Mouse (Mus musculus): ENCODE results near the gene Gm21970. TPM values are rescaled to one million over a fixed set of nuclear protein-coding genes. Genes with fewer than 3 reads are reported as not detected.

The Gm21970 gene
- polyA plus RNA-seq, 1 experiment = not detected

DNA sequence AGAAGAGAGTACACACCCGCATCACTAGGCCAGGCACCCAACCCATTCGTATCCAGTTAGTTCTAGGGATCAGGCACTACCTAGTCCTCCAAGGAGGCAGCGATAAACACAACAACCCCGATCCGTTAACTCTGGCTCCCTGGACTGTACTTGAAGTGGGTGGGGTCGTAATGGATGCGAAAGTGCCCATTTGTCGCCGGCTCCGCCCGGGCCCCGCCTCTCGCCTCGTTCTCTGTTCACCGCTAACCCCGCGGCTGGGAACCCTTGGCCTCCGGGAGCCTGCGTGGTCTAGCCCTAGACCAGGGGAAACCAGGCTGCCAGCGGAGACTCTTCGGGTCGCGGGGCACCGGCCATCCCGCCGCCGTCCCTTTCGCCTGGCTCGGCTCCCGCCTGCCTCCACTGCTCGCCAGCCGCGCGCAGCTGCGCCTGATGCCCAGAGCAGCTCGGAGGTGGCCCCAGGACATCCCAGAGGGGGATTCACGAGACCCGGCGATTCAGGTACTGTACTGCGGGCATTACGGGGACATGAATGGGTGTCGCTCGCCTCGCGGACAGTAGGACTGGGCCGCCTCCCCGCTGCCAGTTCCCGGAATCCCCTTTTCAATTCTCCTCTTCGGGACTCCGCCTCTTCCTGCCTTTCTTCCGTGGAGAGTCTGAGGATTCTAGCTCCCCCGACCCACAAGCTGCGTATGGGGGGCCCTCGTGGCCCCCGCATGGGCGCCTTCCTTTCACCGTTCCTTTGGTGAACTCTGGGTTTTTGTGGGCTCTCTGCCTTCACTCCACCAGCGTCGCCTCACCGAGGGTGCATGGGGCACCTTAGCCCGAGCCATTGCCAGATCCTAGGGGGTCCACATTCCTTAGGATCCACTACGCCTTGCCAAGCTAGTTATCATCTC lies 18.7 kb upstream of the Gm21970 start, which contains the start of gene Ifnar2:
Ifnar2 (plus strand) TSS at position 207 of the 896 bp plus-strand sequence.
- H3K27me3 ChIP-seq (ENCODE audit: control insufficient read depth, insufficient read depth, low read length) = peaks cover 2% of the 10 kb centered on the region; the same call in 1 of the 2 replicates
- no peak for TF ChIP-seq CTCF (IDR thresholded peaks at IDR 0.05; ENCODE audit: control insufficient read depth, insufficient read depth, insufficient replicate concordance, low read depth, low read length)
- 0 out of 2 replicates have a peak, but pooled peaks have one; percentile 14 for TF ChIP-seq POLR2A (IDR thresholded peaks at IDR 0.05; ENCODE audit: control insufficient read depth, low read depth, low read length)
- peaks cover 5% of the 10 kb centered on the region for H3K4me1 ChIP-seq (ENCODE audit: control insufficient read depth, insufficient read depth, low read length)
- H3K36me3 ChIP-seq (ENCODE audit: control insufficient read depth, insufficient read depth, low read length) = no peaks in the 10 kb centered on the region
- H3K27ac ChIP-seq (ENCODE audit: control insufficient read depth, insufficient read depth, low read depth, low read length) = peak within 1 kb of the TSS; percentile 80
- peak within 1 kb of the TSS; percentile 84 for H3K4me3 ChIP-seq (ENCODE audit: control insufficient read depth, low read depth, low read length)

DNA sequence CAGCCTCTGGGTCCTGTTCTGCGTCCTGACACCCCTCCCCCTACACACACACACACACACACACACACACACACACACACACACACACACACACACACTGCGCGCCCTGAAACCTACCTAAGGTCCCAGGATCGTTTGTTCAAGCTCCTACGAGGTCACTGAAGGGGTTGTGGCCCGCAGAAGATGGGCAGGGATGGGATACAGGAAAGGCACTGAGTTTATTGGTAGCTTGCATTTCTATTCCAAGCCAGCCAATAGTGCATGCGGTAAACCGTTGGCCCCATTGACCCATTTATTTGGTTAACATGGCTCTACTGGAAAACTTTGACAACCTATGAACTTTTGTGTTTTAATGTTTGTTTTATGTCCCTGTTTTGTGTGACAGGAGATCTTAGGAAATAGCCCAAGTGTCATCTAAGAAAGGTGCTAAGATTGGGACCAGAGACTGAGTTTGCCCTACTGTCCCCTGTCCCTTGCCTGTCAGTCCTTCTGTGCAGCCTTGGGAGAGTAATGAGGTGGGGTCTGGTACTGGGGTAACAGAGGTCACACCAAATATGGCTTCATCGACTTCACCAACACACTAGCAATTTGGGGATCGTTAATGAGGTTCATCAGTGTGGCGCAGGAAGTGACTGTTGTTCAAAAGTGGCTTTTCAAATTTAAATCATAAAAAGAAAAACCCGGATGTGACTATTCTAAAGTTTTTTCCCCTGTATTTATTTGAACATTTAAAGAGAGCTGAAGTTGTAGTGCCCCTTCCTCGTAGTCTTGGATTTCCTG lies 17.9 kb upstream of the Gm21970 start:
- Histone ChIP-seq H3K4me1 (ENCODE audit: control insufficient read depth, insufficient read depth, low read length) (peaks cover 5% of the 10 kb centered on the region), H3K27ac (ENCODE audit: control insufficient read depth, insufficient read depth, low read depth, low read length) (peak overlapping the region; percentile 37; the same call in 1 of the 2 replicates), H3K4me3 (ENCODE audit: control insufficient read depth, low read depth, low read length) (peak overlapping the region; percentile 84), H3K36me3 (ENCODE audit: control insufficient read depth, insufficient read depth, low read length) (no peaks in the 10 kb centered on the region), H3K27me3 (ENCODE audit: control insufficient read depth, insufficient read depth, low read length) (peaks cover 2% of the 10 kb centered on the region; the same call in 1 of the 2 replicates)
- no peak for TF ChIP-seq POLR2A (IDR thresholded peaks at IDR 0.05; ENCODE audit: control insufficient read depth, low read depth, low read length)
- TF ChIP-seq CTCF (IDR thresholded peaks at IDR 0.05; ENCODE audit: control insufficient read depth, insufficient read depth, insufficient replicate concordance, low read depth, low read length) = no peak

DNA sequence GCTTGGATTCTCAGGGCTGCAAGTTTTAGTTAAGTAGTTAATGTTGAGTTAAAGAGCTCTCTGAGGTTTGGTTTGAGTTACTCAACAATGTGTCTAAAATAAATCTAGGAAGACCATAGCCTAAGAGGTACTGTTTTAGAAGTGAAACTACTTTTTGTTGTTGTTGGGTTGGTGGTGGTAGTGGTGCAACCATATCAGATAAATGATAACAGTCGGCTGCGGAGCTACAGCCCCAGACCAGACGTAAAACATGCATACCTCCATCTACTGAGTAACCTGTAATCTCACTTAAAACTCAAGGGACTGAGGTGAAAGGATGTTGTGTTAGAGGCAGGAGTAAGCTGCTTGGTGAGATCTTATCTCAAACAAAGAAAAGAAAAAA lies 17.3 kb upstream of the Gm21970 start:
- H3K36me3 ChIP-seq (ENCODE audit: control insufficient read depth, insufficient read depth, low read length) = no peaks in the 10 kb centered on the region
- no peak overlapping the region for H3K27ac ChIP-seq (ENCODE audit: control insufficient read depth, insufficient read depth, low read depth, low read length)
- H3K4me3 ChIP-seq (ENCODE audit: control insufficient read depth, low read depth, low read length) = no peak overlapping the region
- H3K4me1 ChIP-seq (ENCODE audit: control insufficient read depth, insufficient read depth, low read length) = peaks cover 5% of the 10 kb centered on the region
- no peak for TF ChIP-seq CTCF (IDR thresholded peaks at IDR 0.05; ENCODE audit: control insufficient read depth, insufficient read depth, insufficient replicate concordance, low read depth, low read length)
- TF ChIP-seq POLR2A (IDR thresholded peaks at IDR 0.05; ENCODE audit: control insufficient read depth, low read depth, low read length) = no peak
- H3K27me3 ChIP-seq (ENCODE audit: control insufficient read depth, insufficient read depth, low read length) = peaks cover 2% of the 10 kb centered on the region; the same call in 1 of the 2 replicates

DNA sequence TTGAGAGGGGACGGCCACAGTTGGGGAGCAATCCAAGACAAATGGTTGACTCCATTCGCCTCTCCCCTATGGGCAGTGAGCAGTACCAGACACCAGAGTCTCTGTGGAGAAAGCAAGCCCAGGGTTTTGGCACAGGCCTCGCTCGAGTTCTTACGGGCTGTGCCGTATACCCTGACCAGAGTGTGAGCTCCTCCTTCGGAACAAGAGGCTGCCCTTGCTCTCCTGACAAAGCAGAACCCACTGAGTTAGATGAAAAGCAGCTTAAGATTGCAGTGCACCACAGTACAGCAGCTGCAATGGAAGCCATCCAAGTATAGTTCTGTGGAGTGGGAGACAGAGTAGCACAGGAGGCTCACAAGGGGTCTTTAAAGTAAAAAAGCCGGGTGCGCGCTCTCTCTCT lies 14.8 kb upstream of the Gm21970 start:
- no peak for TF ChIP-seq CTCF (IDR thresholded peaks at IDR 0.05; ENCODE audit: control insufficient read depth, insufficient read depth, insufficient replicate concordance, low read depth, low read length)
- no peak for TF ChIP-seq POLR2A (IDR thresholded peaks at IDR 0.05; ENCODE audit: control insufficient read depth, low read depth, low read length)
- Histone ChIP-seq H3K36me3 (ENCODE audit: control insufficient read depth, insufficient read depth, low read length) (no peaks in the 10 kb centered on the region), H3K4me3 (ENCODE audit: control insufficient read depth, low read depth, low read length) (no peak overlapping the region), H3K4me1 (ENCODE audit: control insufficient read depth, insufficient read depth, low read length) (peaks cover 5% of the 10 kb centered on the region), H3K27ac (ENCODE audit: control insufficient read depth, insufficient read depth, low read depth, low read length) (no peak overlapping the region), H3K27me3 (ENCODE audit: control insufficient read depth, insufficient read depth, low read length) (peaks cover 2% of the 10 kb centered on the region; the same call in 1 of the 2 replicates)

DNA sequence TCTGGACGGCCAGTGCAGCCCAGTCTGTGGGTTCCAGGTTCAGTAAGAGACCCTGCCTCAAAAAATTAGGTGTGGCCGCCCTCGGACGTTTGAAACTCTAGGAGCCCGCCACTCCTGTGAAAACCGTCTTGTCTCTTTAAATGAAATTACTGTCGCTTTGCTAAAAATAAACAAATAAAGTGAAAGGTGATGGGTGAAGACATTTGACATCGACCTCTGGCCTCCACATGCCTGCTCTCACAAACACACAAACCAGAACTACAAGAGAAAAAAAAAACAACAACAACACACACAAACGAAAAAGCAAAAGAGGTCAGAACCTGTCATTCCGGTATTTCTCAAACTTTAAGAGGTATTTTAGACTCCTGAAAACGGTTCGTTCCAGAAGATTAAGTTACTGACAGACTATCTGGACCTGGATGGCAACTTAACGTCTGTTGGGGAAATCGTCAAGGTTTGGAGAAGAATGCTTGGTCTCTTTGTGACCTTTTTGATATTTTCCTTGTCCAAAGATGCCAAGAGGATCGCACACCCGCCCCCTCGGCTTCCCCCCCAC lies 13.0 kb upstream of the Gm21970 start:
- H3K4me3 ChIP-seq (ENCODE audit: control insufficient read depth, low read depth, low read length) = no peak overlapping the region
- TF ChIP-seq POLR2A (IDR thresholded peaks at IDR 0.05; ENCODE audit: control insufficient read depth, low read depth, low read length) (no peak), CTCF (IDR thresholded peaks at IDR 0.05; ENCODE audit: control insufficient read depth, insufficient read depth, insufficient replicate concordance, low read depth, low read length) (no peak)
- no peaks in the 10 kb centered on the region for H3K27me3 ChIP-seq (ENCODE audit: control insufficient read depth, insufficient read depth, low read length)
- no peaks in the 10 kb centered on the region for H3K36me3 ChIP-seq (ENCODE audit: control insufficient read depth, insufficient read depth, low read length)
- no peaks in the 10 kb centered on the region for H3K4me1 ChIP-seq (ENCODE audit: control insufficient read depth, insufficient read depth, low read length)
- no peak overlapping the region for H3K27ac ChIP-seq (ENCODE audit: control insufficient read depth, insufficient read depth, low read depth, low read length)

DNA sequence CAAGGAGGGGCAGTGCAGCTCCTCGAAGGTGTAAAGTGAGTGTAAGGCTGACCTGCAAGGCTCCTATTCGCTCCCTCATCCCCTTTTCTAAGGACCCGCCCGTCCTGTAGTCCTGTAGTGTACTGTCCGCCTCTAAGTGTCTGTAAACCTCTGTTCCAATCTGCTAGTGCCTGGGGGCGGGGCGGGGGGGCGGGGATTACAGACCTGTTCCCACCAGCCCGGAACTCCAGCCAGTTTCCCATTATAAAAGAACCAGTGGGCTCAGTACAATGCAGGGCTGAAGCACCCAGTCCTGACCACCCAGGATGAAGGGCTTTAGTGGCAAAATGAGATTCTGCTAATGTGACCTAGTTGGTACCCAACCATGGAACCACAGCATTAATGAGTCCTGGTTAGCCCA lies 12.5 kb upstream of the Gm21970 start:
- Histone ChIP-seq H3K36me3 (ENCODE audit: control insufficient read depth, insufficient read depth, low read length) (no peaks in the 10 kb centered on the region), H3K4me1 (ENCODE audit: control insufficient read depth, insufficient read depth, low read length) (no peaks in the 10 kb centered on the region), H3K27me3 (ENCODE audit: control insufficient read depth, insufficient read depth, low read length) (no peaks in the 10 kb centered on the region), H3K27ac (ENCODE audit: control insufficient read depth, insufficient read depth, low read depth, low read length) (no peak overlapping the region), H3K4me3 (ENCODE audit: control insufficient read depth, low read depth, low read length) (no peak overlapping the region)
- no peak for TF ChIP-seq POLR2A (IDR thresholded peaks at IDR 0.05; ENCODE audit: control insufficient read depth, low read depth, low read length)
- no peak for TF ChIP-seq CTCF (IDR thresholded peaks at IDR 0.05; ENCODE audit: control insufficient read depth, insufficient read depth, insufficient replicate concordance, low read depth, low read length)

DNA sequence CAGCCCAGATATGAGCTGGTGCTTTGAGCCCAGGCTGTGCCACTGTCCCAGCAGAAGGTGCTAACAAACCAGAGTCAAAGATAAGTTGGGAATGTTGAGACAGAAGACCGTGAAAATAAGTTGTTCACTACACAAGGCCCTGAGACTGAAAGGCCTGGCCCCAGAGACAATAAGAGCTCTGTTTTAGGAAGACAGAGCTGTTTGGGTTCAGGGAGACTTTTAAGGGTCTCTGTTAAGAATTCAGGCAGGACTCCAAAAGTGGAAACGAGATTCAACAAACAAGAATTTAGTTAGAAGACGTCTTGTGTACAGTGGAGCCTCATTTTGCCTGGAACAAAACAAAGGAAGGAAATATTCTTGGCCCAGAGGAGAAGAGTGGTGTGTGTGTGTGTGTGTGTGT lies 12.1 kb upstream of the Gm21970 start:
- Histone ChIP-seq H3K4me3 (ENCODE audit: control insufficient read depth, low read depth, low read length) (no peak overlapping the region), H3K4me1 (ENCODE audit: control insufficient read depth, insufficient read depth, low read length) (no peaks in the 10 kb centered on the region), H3K27me3 (ENCODE audit: control insufficient read depth, insufficient read depth, low read length) (no peaks in the 10 kb centered on the region), H3K36me3 (ENCODE audit: control insufficient read depth, insufficient read depth, low read length) (no peaks in the 10 kb centered on the region), H3K27ac (ENCODE audit: control insufficient read depth, insufficient read depth, low read depth, low read length) (no peak overlapping the region)
- no peak for TF ChIP-seq POLR2A (IDR thresholded peaks at IDR 0.05; ENCODE audit: control insufficient read depth, low read depth, low read length)
- no peak for TF ChIP-seq CTCF (IDR thresholded peaks at IDR 0.05; ENCODE audit: control insufficient read depth, insufficient read depth, insufficient replicate concordance, low read depth, low read length)
